Mouse (Mus musculus): ENCODE results near the gene 2310061I04Rik. TPM values are rescaled to one million over a fixed set of nuclear protein-coding genes. Genes with fewer than 3 reads are reported as not detected.

Gene 2310061I04Rik
- polyA plus RNA-seq, 1 experiment from 2014 or later: 48.7 TPM

MicroRNA genes within 50 kb of the gene (microRNA counts, 519-probe panel; counts per million panel counts)
- microRNA mmu-miR-1894-3p (51.3 counts per million), microRNA mmu-miR-1894-5p (51.3 counts per million)

Small RNAs within 50 kb of the gene (microRNA-seq; reads per million reads assigned to microRNA genes)
- gene Gm28033 (1.4 reads per million), gene Mir1894 (not detected)

Other genes with a start within 250 kb of the 2310061I04Rik start
- gene Vars2, start 229.8 kb downstream of the 2310061I04Rik start, polyA plus RNA-seq (2015; fragmentation: Nextera tagmentation; extraction: Ambion mirVana): 11.8 and 14.0 TPM in 2 replicates
- gene Gtf2h4, start 223.7 kb downstream of the 2310061I04Rik start, polyA plus RNA-seq (2015; fragmentation: Nextera tagmentation; extraction: Ambion mirVana): 27.6 and 29.2 TPM in 2 replicates
- 128 and 140 TPM in 2 replicates for gene Ddr1, start 192.8 kb downstream of the 2310061I04Rik start, polyA plus RNA-seq (2015; fragmentation: Nextera tagmentation; extraction: Ambion mirVana)
- gene Ier3, start 75.7 kb downstream of the 2310061I04Rik start, polyA plus RNA-seq (2015; fragmentation: Nextera tagmentation; extraction: Ambion mirVana): 8.2 and 9.2 TPM in 2 replicates
- 75.2 and 78.8 TPM in 2 replicates for gene Flot1, start 74.2 kb downstream of the 2310061I04Rik start, polyA plus RNA-seq (2015; fragmentation: Nextera tagmentation; extraction: Ambion mirVana)
- 1,714 and 1,822 TPM in 2 replicates for gene Tubb5, start 59.1 kb downstream of the 2310061I04Rik start, polyA plus RNA-seq (2015; fragmentation: Nextera tagmentation; extraction: Ambion mirVana)
- gene Mdc1, start 55.9 kb downstream of the 2310061I04Rik start, polyA plus RNA-seq (2015; fragmentation: Nextera tagmentation; extraction: Ambion mirVana): 11.0 and 11.3 TPM in 2 replicates
- gene Nrm, start 36.1 kb downstream of the 2310061I04Rik start, polyA plus RNA-seq (2015; fragmentation: Nextera tagmentation; extraction: Ambion mirVana): 26.4 and 26.9 TPM in 2 replicates
- 26.9 and 30.5 TPM in 2 replicates for gene Ppp1r18, start 31.8 kb downstream of the 2310061I04Rik start, polyA plus RNA-seq (2015; fragmentation: Nextera tagmentation; extraction: Ambion mirVana)
- gene Dhx16, start 17.6 kb downstream of the 2310061I04Rik start, polyA plus RNA-seq (2015; fragmentation: Nextera tagmentation; extraction: Ambion mirVana): 28.6 and 35.3 TPM in 2 replicates
- 434 and 438 TPM in 2 replicates for gene Atat1, start 12.6 kb upstream of the 2310061I04Rik start, polyA plus RNA-seq (2015; fragmentation: Nextera tagmentation; extraction: Ambion mirVana)
- 46.8 and 54.7 TPM in 2 replicates for gene Mrps18b, start 19.0 kb upstream of the 2310061I04Rik start, polyA plus RNA-seq (2015; fragmentation: Nextera tagmentation; extraction: Ambion mirVana)
- gene Ppp1r10, start 19.0 kb upstream of the 2310061I04Rik start, polyA plus RNA-seq (2015; fragmentation: Nextera tagmentation; extraction: Ambion mirVana): 46.0 and 47.2 TPM in 2 replicates
- 96.6 and 103 TPM in 2 replicates for gene Abcf1, start 72.3 kb upstream of the 2310061I04Rik start, polyA plus RNA-seq (2015; fragmentation: Nextera tagmentation; extraction: Ambion mirVana)
- gene Gnl1, start 82.4 kb upstream of the 2310061I04Rik start, polyA plus RNA-seq (2015; fragmentation: Nextera tagmentation; extraction: Ambion mirVana): 53.6 and 53.7 TPM in 2 replicates
- 72.8 and 73.5 TPM in 2 replicates for gene Prr3, start 82.8 kb upstream of the 2310061I04Rik start, polyA plus RNA-seq (2015; fragmentation: Nextera tagmentation; extraction: Ambion mirVana)
- 8.8 and 9.5 TPM in 2 replicates for gene H2-T24, start 123.1 kb upstream of the 2310061I04Rik start, polyA plus RNA-seq (2015; fragmentation: Nextera tagmentation; extraction: Ambion mirVana)
- gene H2-T23, start 135.4 kb upstream of the 2310061I04Rik start, polyA plus RNA-seq (2015; fragmentation: Nextera tagmentation; extraction: Ambion mirVana): 3.2 and 3.3 TPM in 2 replicates
- 6.7 and 7.0 TPM in 2 replicates for gene H2-T22, start 145.3 kb upstream of the 2310061I04Rik start, polyA plus RNA-seq (2015; fragmentation: Nextera tagmentation; extraction: Ambion mirVana)
- gene Gm6034, start 145.5 kb upstream of the 2310061I04Rik start, polyA plus RNA-seq (2015; fragmentation: Nextera tagmentation; extraction: Ambion mirVana): not detected in 2 replicates
- not detected in 2 replicates for gene Gm11127, start 160.9 kb upstream of the 2310061I04Rik start, polyA plus RNA-seq (2015; fragmentation: Nextera tagmentation; extraction: Ambion mirVana)
- gene Gm19684, start 224.2 kb upstream of the 2310061I04Rik start, polyA plus RNA-seq (2015; fragmentation: Nextera tagmentation; extraction: Ambion mirVana): not detected in 2 replicates
- not detected in 2 replicates for gene Gm7030, start 232.0 kb upstream of the 2310061I04Rik start, polyA plus RNA-seq (2015; fragmentation: Nextera tagmentation; extraction: Ambion mirVana)

All from hindbrain, embryonic 13.5 days (tissue).